Mouse (Mus musculus): ENCODE measurements at regions not wholly inside any gene's neighbourhood (a gene's known extent, or its start where the extent isn't known, plus 50 kb on each side); places are given as distances from the start of the nearest gene placed in this dataset.

DNA sequence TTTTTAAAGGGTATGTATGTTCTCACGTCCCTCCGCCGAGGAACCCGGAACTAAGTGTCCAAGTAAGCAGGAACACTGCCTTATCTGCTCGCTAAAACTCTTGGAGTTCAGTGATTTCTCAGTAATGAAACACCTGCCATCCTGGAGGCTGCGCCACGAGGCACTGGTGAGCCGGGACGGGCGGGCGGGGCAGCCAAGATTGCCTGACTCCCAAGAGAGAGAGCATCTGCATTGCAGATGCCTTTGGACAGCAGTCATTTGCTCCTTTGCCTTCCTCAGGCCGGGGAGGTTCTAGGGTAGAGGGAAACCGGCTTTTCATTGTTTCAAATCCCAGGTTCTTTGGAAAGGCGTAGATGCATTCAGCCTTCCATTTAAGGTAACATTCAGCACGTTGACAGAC lies 450.8 kb downstream of the Zfp704 start:
- Histone ChIP-seq H3K27ac (replicated peaks) (no peak overlapping the region), H3K4me3 (no peak overlapping the region), H3K4me2 (no peak overlapping the region), H3K9me3 (no peaks in the 10 kb centered on the region), H3K27me3 (no peaks in the 10 kb centered on the region), H3K4me1 (replicated peaks) (0 out of 2 replicates have a peak, but pooled peaks cover 6% of the 10 kb centered on the region), H3K9ac (no peak overlapping the region), H3K36me3 (no peaks in the 10 kb centered on the region)
- 25% methylated on average over 15 of the region's 15 CpGs for WGBS
- ATAC-seq (ENCODE audit: low read depth): no peak

DNA sequence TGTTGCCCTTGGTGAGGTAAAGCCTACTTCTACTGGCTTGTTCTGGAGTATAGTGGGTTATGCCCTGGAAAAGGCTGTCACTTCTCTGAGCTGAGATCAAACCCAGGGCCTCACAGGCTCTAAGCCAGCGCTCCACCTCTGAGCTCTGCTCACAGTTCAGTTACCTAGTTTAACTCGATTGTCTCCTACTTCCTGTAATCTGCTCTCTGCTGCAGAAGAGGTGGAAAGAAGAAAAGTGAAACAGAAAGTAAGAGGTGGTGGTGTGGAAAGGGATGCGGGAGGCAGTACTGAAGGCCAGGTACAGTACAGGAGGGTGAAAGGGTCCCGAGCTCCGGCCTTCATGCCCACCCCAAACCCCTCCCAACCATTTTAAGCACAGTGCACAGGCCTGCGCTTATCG lies 455.7 kb downstream of the Zfp704 start:
- Histone ChIP-seq H3K27ac (replicated peaks) (no peak overlapping the region), H3K4me1 (replicated peaks) (0 out of 2 replicates have a peak, but pooled peaks cover 4% of the 10 kb centered on the region), H3K36me3 (no peaks in the 10 kb centered on the region), H3K27me3 (no peaks in the 10 kb centered on the region), H3K4me3 (no peak overlapping the region), H3K9me3 (no peaks in the 10 kb centered on the region), H3K4me2 (no peak overlapping the region), H3K9ac (no peak overlapping the region)
- ATAC-seq (ENCODE audit: low read depth): no peak
- WGBS: 82% methylated on average over 7 of the region's 7 CpGs

DNA sequence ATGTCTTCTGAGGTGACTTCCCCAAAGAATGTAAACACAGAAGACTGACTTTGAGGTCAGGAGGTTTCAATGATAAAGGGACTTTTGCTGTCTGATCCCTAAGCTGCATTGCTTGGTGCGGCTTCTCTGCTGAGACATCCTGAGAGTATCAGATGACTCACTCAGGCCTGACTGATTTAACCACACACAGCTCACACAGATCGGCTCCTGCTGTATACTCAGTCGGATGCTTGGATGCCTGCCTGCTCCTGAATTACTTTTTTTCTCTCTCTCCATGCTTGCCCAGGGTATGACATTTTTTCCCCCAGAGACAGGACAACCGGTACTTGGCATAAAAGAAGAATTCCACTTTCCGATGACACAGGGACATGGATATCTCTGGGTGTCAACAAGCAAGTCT lies 456.2 kb downstream of the Zfp704 start:
- H3K27me3 ChIP-seq: no peaks in the 10 kb centered on the region
- no peaks in the 10 kb centered on the region for H3K9me3 ChIP-seq
- WGBS: 57% methylated on average over 5 of the region's 5 CpGs
- H3K9ac ChIP-seq: no peak overlapping the region
- no peaks in the 10 kb centered on the region for H3K4me1 ChIP-seq (replicated peaks)
- ATAC-seq (ENCODE audit: low read depth): no peak
- H3K4me2 ChIP-seq: no peak overlapping the region
- H3K27ac ChIP-seq (replicated peaks): no peak overlapping the region
- no peak overlapping the region for H3K4me3 ChIP-seq
- no peaks in the 10 kb centered on the region for H3K36me3 ChIP-seq

DNA sequence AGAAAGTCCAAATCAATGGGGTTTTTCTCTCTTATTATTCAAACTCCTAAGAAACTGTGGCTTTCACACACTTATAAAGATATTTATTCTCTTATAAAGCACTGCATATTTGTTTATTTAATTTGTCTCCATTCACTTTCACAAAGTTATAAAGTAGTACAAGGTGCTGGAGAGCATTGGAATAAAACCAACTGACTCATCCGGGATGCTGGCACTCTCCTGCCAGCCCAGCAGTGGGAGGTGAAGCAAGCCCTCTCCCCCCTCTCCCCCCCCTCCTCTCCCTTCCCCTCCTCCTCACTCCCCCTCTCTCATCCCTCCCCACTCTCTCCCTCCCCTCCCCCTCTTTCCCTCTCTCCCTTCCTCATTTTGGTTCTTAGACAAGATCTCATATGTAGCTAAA lies 457.6 kb downstream of the Zfp704 start:
- Histone ChIP-seq H3K4me2 (no peak overlapping the region), H3K27me3 (no peaks in the 10 kb centered on the region), H3K4me3 (no peak overlapping the region), H3K36me3 (no peaks in the 10 kb centered on the region), H3K4me1 (replicated peaks) (no peaks in the 10 kb centered on the region), H3K9me3 (no peaks in the 10 kb centered on the region), H3K9ac (no peak overlapping the region), H3K27ac (replicated peaks) (no peak overlapping the region)
- 39% methylated on average over 1 of the region's 1 CpGs for WGBS
- ATAC-seq (ENCODE audit: low read depth): no peak

DNA sequence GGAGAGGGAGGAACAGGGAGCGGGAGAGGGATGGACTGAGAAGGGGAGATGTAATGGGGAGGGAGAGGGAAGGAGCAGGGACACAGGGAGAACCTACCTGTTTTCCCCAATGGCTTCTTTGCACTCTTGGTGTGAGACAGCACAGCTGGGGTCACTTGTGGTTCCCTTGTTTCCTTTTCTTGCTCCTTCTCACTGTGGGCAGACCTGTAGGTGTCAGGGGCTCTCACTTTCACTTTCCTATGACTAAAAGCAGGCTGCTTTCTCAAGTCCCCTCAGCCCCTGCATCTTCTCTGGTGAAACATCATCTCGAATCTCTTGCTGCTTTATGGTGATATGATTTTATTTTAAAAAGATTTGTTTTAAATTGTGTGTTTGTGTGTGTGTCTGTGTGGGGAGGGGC lies 458.3 kb downstream of the Zfp704 start:
- no peak for ATAC-seq (ENCODE audit: low read depth)
- H3K4me1 ChIP-seq (replicated peaks): no peaks in the 10 kb centered on the region
- no peak overlapping the region for H3K4me3 ChIP-seq
- no peak overlapping the region for H3K4me2 ChIP-seq
- no peaks in the 10 kb centered on the region for H3K36me3 ChIP-seq
- WGBS: 53% methylated on average over 2 of the region's 2 CpGs
- no peaks in the 10 kb centered on the region for H3K9me3 ChIP-seq
- H3K9ac ChIP-seq: no peak overlapping the region
- H3K27ac ChIP-seq (replicated peaks): no peak overlapping the region
- no peaks in the 10 kb centered on the region for H3K27me3 ChIP-seq

DNA sequence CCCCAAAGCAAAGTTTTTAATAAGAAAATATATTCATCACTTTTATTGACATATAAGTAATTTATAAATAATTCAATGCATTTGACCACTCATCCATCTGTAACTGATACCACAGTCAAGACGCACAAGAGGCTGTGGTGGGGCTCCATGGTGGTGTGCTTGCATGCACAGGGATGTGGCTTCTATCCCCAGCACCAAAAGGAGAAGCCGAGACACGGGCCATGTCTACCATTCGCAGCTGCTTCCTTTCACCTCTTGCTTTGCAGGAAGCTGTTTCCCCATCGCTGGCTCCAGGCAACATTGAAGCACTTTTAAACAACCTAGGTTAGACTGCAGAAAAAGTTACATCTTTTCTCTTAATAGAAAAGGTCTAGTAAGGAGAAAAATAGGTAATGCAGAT lies 461.3 kb downstream of the Zfp704 start:
- Histone ChIP-seq H3K27ac (replicated peaks) (no peak overlapping the region), H3K4me2 (no peak overlapping the region), H3K9me3 (peaks cover 3% of the 10 kb centered on the region; the same call in 1 of the 2 replicates)

DNA sequence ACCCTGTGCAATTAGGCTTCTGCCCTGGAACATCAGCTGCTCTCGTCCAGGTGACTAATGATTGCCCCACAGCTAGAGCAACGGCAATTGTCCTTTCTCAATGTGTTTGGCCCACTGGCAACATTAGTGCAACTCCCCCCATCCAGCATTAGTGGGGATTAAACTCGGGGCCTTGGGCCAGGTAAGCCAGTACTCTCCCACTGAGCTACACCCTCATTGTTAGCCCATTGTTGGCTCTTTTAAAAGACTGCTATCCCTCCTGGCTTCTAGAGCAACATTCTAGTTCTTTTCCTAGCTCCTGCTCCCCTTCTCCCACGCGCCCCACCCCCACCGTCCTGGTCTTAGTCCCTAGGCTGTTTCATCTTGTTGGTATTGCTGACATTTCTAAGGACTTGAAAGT lies 463.4 kb downstream of the Zfp704 start:
- H3K9me3 ChIP-seq: peaks cover 3% of the 10 kb centered on the region; the same call in 1 of the 2 replicates
- H3K4me3 ChIP-seq: no peak overlapping the region
- no peak for ATAC-seq (ENCODE audit: low read depth)
- H3K9ac ChIP-seq: no peak overlapping the region
- H3K27ac ChIP-seq (replicated peaks): no peak overlapping the region
- no peaks in the 10 kb centered on the region for H3K36me3 ChIP-seq
- no peaks in the 10 kb centered on the region for H3K4me1 ChIP-seq (replicated peaks)
- WGBS: 67% methylated on average over 6 of the region's 6 CpGs
- H3K4me2 ChIP-seq: no peak overlapping the region
- H3K27me3 ChIP-seq: no peaks in the 10 kb centered on the region

More for the DNA sequence above, 461.3 kb downstream of the Zfp704 start:
- Histone ChIP-seq H3K36me3 (no peaks in the 10 kb centered on the region), H3K27me3 (no peaks in the 10 kb centered on the region), H3K4me1 (replicated peaks) (no peaks in the 10 kb centered on the region), H3K9ac (no peak overlapping the region), H3K4me3 (no peak overlapping the region)
- ATAC-seq (ENCODE audit: low read depth): no peak
- 89% methylated on average over 5 of the region's 5 CpGs for WGBS

DNA sequence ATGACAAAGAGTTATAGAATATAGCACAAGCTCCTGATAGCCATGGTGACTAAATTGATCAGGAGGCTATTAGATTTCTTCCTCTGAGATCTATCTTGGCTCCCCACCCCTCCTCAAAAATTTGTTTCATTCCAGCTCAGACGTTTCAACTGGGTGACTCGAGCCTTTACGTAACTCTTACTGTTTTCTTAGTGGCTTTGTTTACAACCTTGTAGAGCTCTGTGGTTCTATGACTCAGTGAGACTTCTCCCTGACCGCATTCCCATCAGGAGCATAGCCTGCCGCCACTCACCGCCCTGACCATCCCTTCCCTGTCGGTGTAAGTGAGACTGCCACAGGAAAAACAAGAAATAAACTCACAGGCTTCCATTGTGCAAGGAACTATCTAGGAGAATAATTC lies 464.3 kb downstream of the Zfp704 start:
- Histone ChIP-seq H3K27ac (replicated peaks) (no peak overlapping the region), H3K36me3 (no peaks in the 10 kb centered on the region), H3K4me2 (no peak overlapping the region), H3K4me3 (no peak overlapping the region), H3K9me3 (peaks cover 3% of the 10 kb centered on the region; the same call in 1 of the 2 replicates), H3K4me1 (replicated peaks) (no peaks in the 10 kb centered on the region), H3K9ac (no peak overlapping the region), H3K27me3 (no peaks in the 10 kb centered on the region)
- no peak for ATAC-seq (ENCODE audit: low read depth)
- 85% methylated on average over 7 of the region's 7 CpGs for WGBS

DNA sequence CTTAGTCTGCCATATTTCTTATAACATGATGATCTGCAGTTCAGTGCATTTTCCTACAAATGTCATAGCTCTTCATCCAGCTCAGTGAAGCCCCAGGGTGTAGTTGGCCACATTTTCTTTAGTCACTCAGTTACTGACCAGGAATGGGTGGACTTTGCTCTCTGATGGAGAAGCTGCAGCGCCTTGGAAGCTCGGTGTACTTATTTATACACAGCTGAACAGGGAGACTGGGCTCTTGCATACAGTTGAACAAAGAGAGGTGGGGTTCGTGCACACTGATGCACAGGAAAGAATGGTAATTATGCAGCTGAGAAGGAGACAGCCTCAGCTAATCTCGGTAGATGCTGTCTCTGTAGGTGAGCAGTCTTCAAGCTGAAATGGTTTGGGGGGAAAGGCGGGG lies 468.0 kb downstream of the Zfp704 start:
- H3K36me3 ChIP-seq: no peaks in the 10 kb centered on the region
- H3K9me3 ChIP-seq: peaks cover 3% of the 10 kb centered on the region; the same call in 1 of the 2 replicates
- no peak overlapping the region for H3K9ac ChIP-seq
- H3K27me3 ChIP-seq: no peaks in the 10 kb centered on the region
- no peak for ATAC-seq (ENCODE audit: low read depth)
- H3K4me1 ChIP-seq (replicated peaks): peaks cover 7% of the 10 kb centered on the region; the same call in 1 of the 2 replicates
- H3K4me3 ChIP-seq: no peak overlapping the region
- H3K4me2 ChIP-seq: no peak overlapping the region
- no peak overlapping the region for H3K27ac ChIP-seq (replicated peaks)
- 84% methylated on average over 5 of the region's 5 CpGs for WGBS

DNA sequence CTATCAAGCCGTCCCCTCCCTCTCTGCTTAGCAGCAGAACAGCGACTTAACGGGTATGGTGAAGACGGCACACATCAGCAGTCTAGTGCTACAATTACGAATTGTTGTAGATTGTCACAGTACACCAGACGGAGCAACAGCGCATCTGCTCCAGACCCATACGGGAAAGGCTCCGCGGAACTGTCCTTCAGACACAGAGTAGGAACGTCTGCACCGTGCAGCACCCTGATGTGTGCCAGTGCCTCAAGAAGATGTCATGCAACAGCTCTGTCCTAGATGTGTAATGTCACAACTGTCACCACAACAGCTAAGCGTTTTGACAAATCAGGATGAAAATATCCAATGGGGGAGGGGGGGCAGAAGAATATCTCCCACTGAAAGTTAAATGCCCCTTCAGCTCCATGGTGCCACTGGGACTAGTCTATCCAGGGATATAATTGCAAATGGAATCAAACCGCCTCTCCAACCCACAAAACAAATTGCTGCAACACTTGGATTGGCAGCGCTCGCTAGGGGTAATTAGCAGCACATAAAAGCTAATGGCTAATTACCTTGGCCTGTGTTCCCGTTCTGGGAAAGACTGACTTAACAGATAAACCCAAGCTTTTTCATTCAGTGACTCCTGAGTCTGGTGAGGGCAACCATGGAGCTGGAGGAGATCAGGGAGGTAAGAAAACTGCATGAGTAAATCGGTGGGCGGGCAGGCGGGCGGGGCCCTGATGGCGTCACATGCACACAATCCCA lies 472.6 kb downstream of the Zfp704 start:
- Histone ChIP-seq H3K27me3 (no peaks in the 10 kb centered on the region), H3K27ac (replicated peaks) (peak overlapping the region; percentile 39; the same call in 1 of the 2 replicates), H3K9me3 (no peaks in the 10 kb centered on the region), H3K4me2 (0 out of 2 replicates have a peak overlapping the region, but pooled peaks have one; percentile 1), H3K36me3 (no peaks in the 10 kb centered on the region), H3K4me3 (no peak overlapping the region), H3K9ac (no peak overlapping the region), H3K4me1 (replicated peaks) (peaks cover 8% of the 10 kb centered on the region; the same call in 1 of the 2 replicates)
- peak; percentile 88 for ATAC-seq (ENCODE audit: low read depth)
- WGBS: 54% methylated on average over 22 of the region's 22 CpGs

DNA sequence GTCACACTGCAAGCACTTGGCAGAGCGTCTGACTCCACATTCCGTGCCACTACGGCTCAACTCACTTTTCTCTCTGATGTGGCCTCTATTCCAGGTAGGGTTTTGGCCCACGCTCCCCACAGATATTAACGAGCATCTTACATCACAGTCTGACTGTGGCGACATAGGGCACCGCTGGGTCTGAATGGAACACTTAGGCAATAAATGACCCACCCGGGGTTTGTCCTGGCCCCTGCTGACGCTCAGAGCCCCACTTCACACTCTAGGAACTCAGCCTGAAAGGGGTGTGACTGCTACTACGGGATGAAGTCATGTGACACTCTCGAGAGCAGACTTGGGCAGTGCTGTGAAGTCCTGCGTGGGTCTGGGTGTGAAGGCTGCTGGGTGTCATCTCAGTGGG lies 475.9 kb downstream of the Zfp704 start:
- Histone ChIP-seq H3K4me1 (replicated peaks) (peaks cover 8% of the 10 kb centered on the region; the same call in 1 of the 2 replicates), H3K36me3 (no peaks in the 10 kb centered on the region), H3K9ac (no peak overlapping the region), H3K9me3 (no peaks in the 10 kb centered on the region), H3K27me3 (no peaks in the 10 kb centered on the region), H3K4me2 (no peak overlapping the region), H3K4me3 (no peak overlapping the region), H3K27ac (replicated peaks) (no peak overlapping the region)
- 60% methylated on average over 12 of the region's 12 CpGs for WGBS
- ATAC-seq (ENCODE audit: low read depth): no peak

DNA sequence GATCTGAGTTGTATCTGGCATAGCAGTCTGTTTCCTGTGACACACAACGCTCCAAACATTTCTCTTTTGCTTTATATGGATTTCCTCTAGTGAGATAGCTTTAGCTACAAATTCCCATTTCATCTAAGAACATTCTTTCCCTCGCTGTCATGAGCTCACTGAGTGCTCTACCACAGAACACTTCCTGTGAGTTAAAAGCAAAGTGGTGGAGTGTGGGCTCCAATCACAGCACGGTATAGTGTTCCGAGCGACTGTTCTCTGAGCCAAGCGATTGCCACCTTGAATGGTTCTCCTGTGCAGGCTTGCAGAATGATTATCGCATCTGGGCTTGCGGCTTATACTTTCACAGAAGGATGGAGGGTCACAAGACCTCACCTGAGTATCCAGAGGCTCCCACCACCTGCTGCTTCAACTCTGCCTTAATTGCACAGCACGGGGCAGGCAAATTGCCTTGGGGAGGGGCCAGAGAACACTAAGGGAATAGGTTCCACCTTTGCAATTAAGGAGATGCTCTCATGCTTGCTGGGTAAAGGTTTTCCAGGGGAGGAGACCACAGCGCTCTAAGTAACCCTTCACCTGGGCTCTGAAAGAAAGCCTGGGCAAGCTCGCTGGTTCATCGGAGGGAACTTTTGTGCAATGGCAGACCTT lies 477.7 kb downstream of the Zfp704 start:
- Histone ChIP-seq H3K9me3 (no peaks in the 10 kb centered on the region), H3K27ac (replicated peaks) (no peak overlapping the region), H3K4me1 (replicated peaks) (0 out of 2 replicates have a peak, but pooled peaks cover 3% of the 10 kb centered on the region), H3K4me2 (no peak overlapping the region), H3K9ac (no peak overlapping the region), H3K36me3 (no peaks in the 10 kb centered on the region), H3K4me3 (no peak overlapping the region), H3K27me3 (no peaks in the 10 kb centered on the region)
- WGBS: 76% methylated on average over 12 of the region's 12 CpGs
- ATAC-seq (ENCODE audit: low read depth): no peak

Measured in neural tube, embryonic 13.5 days (tissue).